Mouse (Mus musculus) heart, postnatal 0 days (tissue): ENCODE results near the gene Pdxk.

ENCODE experiments used
- CTCF ChIP-seq: IDR thresholded peaks from 2 replicates; pipeline ENCODE4 v1.5.1; 2016; ENCODE audit warnings: antibody characterized with exemption, control low read depth, low read depth
- EP300 ChIP-seq: IDR thresholded peaks from 2 replicates; pipeline ENCODE4 v1.6.1; 2016; ENCODE audit warnings: antibody characterized with exemption, low read depth

DNA sequence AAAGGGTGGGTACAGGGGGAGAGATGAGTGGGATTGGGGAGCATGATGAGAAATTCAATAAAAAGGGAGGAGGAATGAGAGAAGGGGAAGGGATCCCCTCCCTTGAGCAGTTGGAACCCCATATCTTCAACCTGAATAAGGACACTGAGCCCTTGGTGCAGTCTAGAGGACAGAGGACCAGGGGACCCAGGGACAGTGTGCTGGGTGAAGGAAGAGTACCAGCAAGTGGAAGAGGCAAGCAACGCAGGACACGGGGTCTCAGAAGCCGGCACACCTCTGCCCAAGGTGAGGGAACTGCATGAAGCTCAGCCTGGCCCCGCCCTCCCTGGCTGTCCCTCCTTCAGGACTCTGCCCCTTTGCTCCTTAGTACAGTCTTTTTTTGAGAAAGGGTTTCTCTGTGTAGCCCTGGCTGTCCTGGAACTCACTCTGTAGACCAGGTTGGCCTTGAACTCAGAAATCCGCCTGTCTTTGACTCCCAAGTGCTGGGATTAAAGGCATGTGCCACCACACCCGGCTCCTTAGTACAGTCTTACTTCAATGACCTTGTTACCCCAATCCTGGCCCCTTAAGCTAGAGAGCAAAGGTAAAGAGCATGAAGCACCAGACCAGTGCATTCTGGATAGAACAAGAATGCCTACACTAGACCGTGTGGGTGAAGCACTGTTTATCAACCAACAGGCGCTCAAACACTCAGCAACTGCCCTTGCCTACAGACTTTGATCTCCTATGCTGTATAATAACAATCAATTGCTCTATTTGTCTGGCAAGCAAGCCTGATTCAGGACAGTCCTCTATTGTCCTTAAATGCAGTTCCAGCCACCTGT, 1.6 kb downstream of the Pdxk start:
- TF ChIP-seq CTCF (no peak), EP300 (no peak)
